Comparison of ENCODE assay signal across 18 mouse cellular contexts in the genomic region with DNA sequence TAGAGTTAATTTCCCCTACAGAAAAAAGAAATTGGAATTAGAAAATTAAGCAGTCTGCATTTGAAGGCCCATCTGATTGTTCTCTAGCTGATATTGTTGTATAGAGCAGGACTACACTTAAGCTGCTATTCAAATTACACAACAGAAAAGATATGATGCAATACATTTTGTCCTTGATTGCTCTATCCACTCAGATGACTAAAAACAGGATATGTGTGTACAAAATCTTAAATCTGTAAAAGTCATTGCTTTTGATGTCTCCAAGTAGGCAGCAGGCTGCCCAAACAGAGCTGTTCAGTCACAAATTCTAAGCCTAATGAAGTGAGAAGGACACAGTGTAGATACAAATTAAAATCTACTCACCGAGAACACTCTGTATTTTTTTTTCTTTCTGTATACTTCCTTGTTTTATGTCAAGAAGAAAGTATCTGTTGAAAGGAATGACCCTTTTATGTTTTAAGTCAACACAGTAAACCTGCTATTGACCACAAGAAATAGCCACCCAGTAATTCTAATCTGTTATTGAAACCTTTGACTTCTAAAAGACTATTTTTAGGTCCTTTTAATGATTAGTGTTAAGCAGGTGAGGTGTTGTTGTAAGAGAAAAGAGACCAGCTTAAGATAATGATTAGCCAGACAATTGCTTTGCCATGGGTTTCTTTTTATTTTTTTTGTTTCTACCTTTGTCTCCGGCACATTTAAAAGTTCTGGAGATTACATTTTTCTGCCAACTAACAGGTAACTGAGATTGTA.
DNase-seq lines count a peak whose midpoint lies in the region; ATAC-seq and TF ChIP-seq lines count a peak whose summit lies in the region.
"Had no signal": no experiment of that assay in that cellular context is flagged by ENCODE, and none has a peak within 500 bp of the region (broad histone marks: within the 10 kb centered on the region; RNA-seq: fewer than 3 reads in every experiment).

No protein-coding gene starts in this region.

- ATAC-seq in lung, embryonic 16.5 days (ENCODE audit: low read depth) = peak; percentile 63
- peak; percentile 81 for ATAC-seq in intestine, postnatal 0 days
- ATAC-seq in stomach, embryonic 16.5 days (ENCODE audit: insufficient read depth, low FRiP score) = peak; percentile 74; the same call in 1 of the 2 replicates
- ATAC-seq: activated CD4-positive, CD25-positive, alpha-beta regulatory T cell, adult 4 months; inflammation-experienced regulatory T-cells, adult 6 months; liver, embryonic 12.5 days had no signal

- no peak overlapping the region for H3K4me2 ChIP-seq in lung, embryonic 16.5 days (ENCODE audit: low read depth, low read length)
- peak overlapping the region; percentile 33; the same call in 1 of the 2 replicates for H3K4me2 ChIP-seq in intestine, postnatal 0 days (replicated peaks; ENCODE audit: low read depth)
- no peak overlapping the region for H3K4me2 ChIP-seq in stomach, embryonic 16.5 days (ENCODE audit: low read depth, low read length)
- H3K4me2 ChIP-seq: liver, embryonic 12.5 days had no signal

- no peaks in the 10 kb centered on the region for H3K36me3 ChIP-seq in lung, embryonic 16.5 days (ENCODE audit: control insufficient read depth, insufficient read depth, low read length)
- H3K36me3 ChIP-seq in intestine, postnatal 0 days (ENCODE audit: control insufficient read depth, insufficient read depth) = no peaks in the 10 kb centered on the region
- no peaks in the 10 kb centered on the region for H3K36me3 ChIP-seq in stomach, embryonic 16.5 days (ENCODE audit: control insufficient read depth, insufficient read depth, low read length)
- H3K36me3 ChIP-seq: embryonic facial prominence, embryonic 10.5 days; hindbrain, embryonic 10.5 days; liver, embryonic 12.5 days had no signal

- H3K27ac ChIP-seq in lung, embryonic 16.5 days (ENCODE audit: low read length) = no peak overlapping the region
- H3K27ac ChIP-seq in intestine, postnatal 0 days (ENCODE audit: low read depth, low read length) = peak overlapping the region; percentile 31; the same call in 1 of the 2 replicates
- 0 out of 2 replicates have a peak overlapping the region, but pooled peaks have one; percentile 38 for H3K27ac ChIP-seq in stomach, embryonic 16.5 days (ENCODE audit: low read length)
- H3K27ac ChIP-seq: embryonic facial prominence, embryonic 10.5 days; hindbrain, embryonic 10.5 days; liver, embryonic 12.5 days had no signal

- H3K9ac ChIP-seq in lung, embryonic 16.5 days (ENCODE audit: low read length) = no peak overlapping the region
- no peak overlapping the region for H3K9ac ChIP-seq in intestine, postnatal 0 days (ENCODE audit: low read depth, low read length)
- no peak overlapping the region for H3K9ac ChIP-seq in stomach, embryonic 16.5 days (ENCODE audit: low read length)
- H3K9ac ChIP-seq: liver, embryonic 12.5 days had no signal

- H3K9me3 ChIP-seq in lung, embryonic 16.5 days (ENCODE audit: control insufficient read depth, low read length) = no peaks in the 10 kb centered on the region; the same call in 1 of the 2 replicates
- H3K9me3 ChIP-seq in intestine, postnatal 0 days (ENCODE audit: control insufficient read depth) = no peaks in the 10 kb centered on the region
- no peaks in the 10 kb centered on the region for H3K9me3 ChIP-seq in stomach, embryonic 16.5 days (replicated peaks; ENCODE audit: control insufficient read depth, low read length)
- H3K9me3 ChIP-seq: embryonic facial prominence, embryonic 10.5 days; hindbrain, embryonic 10.5 days; liver, embryonic 12.5 days; megakaryocyte, embryonic 14.5 days had no signal

- no peak overlapping the region for H3K4me3 ChIP-seq in lung, embryonic 16.5 days (ENCODE audit: low read length)
- no peak overlapping the region for H3K4me3 ChIP-seq in lung, adult 2 months (replicated peaks; ENCODE audit: extremely low read depth, low read depth, low read length)
- no peak overlapping the region for H3K4me3 ChIP-seq in intestine, postnatal 0 days (ENCODE audit: low read depth, low read length)
- H3K4me3 ChIP-seq in stomach, embryonic 16.5 days (replicated peaks; ENCODE audit: low read length) = no peak overlapping the region
- H3K4me3 ChIP-seq: embryonic facial prominence, embryonic 10.5 days; hindbrain, embryonic 10.5 days; liver, embryonic 12.5 days; megakaryocyte, embryonic 14.5 days had no signal

- H3K27me3 ChIP-seq in lung, embryonic 16.5 days (ENCODE audit: control insufficient read depth, insufficient read depth, low read depth, low read length) = no peaks in the 10 kb centered on the region
- no peaks in the 10 kb centered on the region for H3K27me3 ChIP-seq in intestine, postnatal 0 days (replicated peaks; ENCODE audit: control insufficient read depth, insufficient read depth, low read length)
- no peaks in the 10 kb centered on the region for H3K27me3 ChIP-seq in stomach, embryonic 16.5 days (ENCODE audit: control insufficient read depth, insufficient read depth, low read length)
- H3K27me3 ChIP-seq: CH12.LX; liver, embryonic 12.5 days; megakaryocyte, embryonic 14.5 days had no signal

- 33% methylated on average over 2 of the region's 2 CpGs for WGBS in lung, embryonic 16.5 days
- 39% methylated on average over 2 of the region's 2 CpGs for WGBS in lung, adult 2 months
- 29% methylated on average over 2 of the region's 2 CpGs for WGBS in intestine, postnatal 0 days
- WGBS in stomach, embryonic 16.5 days = 49% methylated on average over 2 of the region's 2 CpGs

- DNase-seq in lung, adult 2 months = no peak
- DNase-seq in adipocyte (ENCODE audit: low spot score) = peak; percentile 47
- DNase-seq in urinary bladder, postnatal 14 days (ENCODE audit: low spot score) = no peak
- no peak for DNase-seq in heart, postnatal 4 days
- DNase-seq: adrenal gland, postnatal 36 days; cerebellum, postnatal 25 days; heart, adult 11 months; kidney, postnatal 10 days had no signal

- no peak for TF ChIP-seq POLR2A in lung, adult 2 months (IDR thresholded peaks at IDR 0.05; ENCODE audit: borderline replicate concordance, extremely low read depth, low read depth, low read length)

- H3K4me1 ChIP-seq in lung, embryonic 16.5 days (replicated peaks; ENCODE audit: control insufficient read depth, insufficient read depth, low read length) = no peaks in the 10 kb centered on the region; the same call in 1 of the 2 replicates
- H3K4me1 ChIP-seq in lung, adult 2 months (ENCODE audit: control insufficient read depth, insufficient read depth, low read length) = peaks cover 2% of the 10 kb centered on the region; the same call in 1 of the 2 replicates
- peaks cover 4% of the 10 kb centered on the region; the same call in 1 of the 2 replicates for H3K4me1 ChIP-seq in intestine, postnatal 0 days (replicated peaks; ENCODE audit: control insufficient read depth, insufficient read depth, low read length)
- H3K4me1 ChIP-seq in stomach, embryonic 16.5 days (ENCODE audit: control insufficient read depth, insufficient read depth, low read length) = no peaks in the 10 kb centered on the region
- H3K4me1 ChIP-seq: embryonic facial prominence, embryonic 10.5 days; liver, embryonic 12.5 days had no signal

- no peak for TF ChIP-seq CTCF in lung, adult 2 months (IDR thresholded peaks at IDR 0.05; ENCODE audit: insufficient read depth, low read length)
- TF ChIP-seq CTCF in intestine, postnatal 0 days (IDR thresholded peaks at IDR 0.05; ENCODE audit: low read depth) = no peak
